Mouse (Mus musculus): Measurements from ENCODE around the gene 1190005I06Rik. TPM values are rescaled to one million over a fixed set of nuclear protein-coding genes. Genes with fewer than 3 reads are reported as not detected.
A peak's percentile ranks its signal among the peaks of the same experiment; 100 is the strongest.

Gene 1190005I06Rik
- polyA plus RNA-seq, 1 experiment = 2.6 TPM

GRCm38 (mm10) chr8:120673298-120673697 is 25.9 kb upstream of the 1190005I06Rik start:
- Histone ChIP-seq H3K36me3 (ENCODE audit: control insufficient read depth, insufficient read depth) (peaks cover 45% of the 10 kb centered on the region), H3K27me3 (ENCODE audit: control insufficient read depth, insufficient read depth, insufficient read length) (no peaks in the 10 kb centered on the region), H3K4me3 (ENCODE audit: insufficient read depth, poor library complexity, severe bottlenecking) (no peak overlapping the region), H3K79me2 (ENCODE audit: control insufficient read depth, insufficient read depth) (peaks cover 45% of the 10 kb centered on the region), H3ac (ENCODE audit: control insufficient read depth, insufficient read length, low read depth) (no peak overlapping the region), H3K79me3 (ENCODE audit: low read depth) (peaks cover 24% of the 10 kb centered on the region)
- TF ChIP-seq MYOD1 (IDR thresholded peaks at IDR 0.05; ENCODE audit: control insufficient read depth, insufficient read length, low read depth) = no peak
- no peak for TF ChIP-seq FOSL1 (IDR thresholded peaks at IDR 0.05; ENCODE audit: insufficient read depth, low read length, poor library complexity, severe bottlenecking)
- no peak for TF ChIP-seq MYOG (IDR thresholded peaks at IDR 0.05; ENCODE audit: control insufficient read depth, extremely low read depth, insufficient read length)
- TF ChIP-seq MAX (IDR thresholded peaks at IDR 0.05) = no peak
- no peak for TF ChIP-seq CEBPB (IDR thresholded peaks at IDR 0.05; ENCODE audit: low read depth)
- no peak for TF ChIP-seq CTCF (IDR thresholded peaks at IDR 0.05; ENCODE audit: control insufficient read depth, insufficient read depth, insufficient read length)
- no peak for TF ChIP-seq USF1 (IDR thresholded peaks at IDR 0.05; ENCODE audit: low read depth)

- TF ChIP-seq USF1 (IDR thresholded peaks at IDR 0.05; ENCODE audit: low read depth) (peak; percentile 68), FOSL1 (IDR thresholded peaks at IDR 0.05; ENCODE audit: insufficient read depth, low read length, poor library complexity, severe bottlenecking) (no peak)
- Histone ChIP-seq H3K79me3 (ENCODE audit: low read depth) (peaks cover 24% of the 10 kb centered on the region), H3ac (ENCODE audit: control insufficient read depth, insufficient read length, low read depth) (no peak overlapping the region), H3K36me3 (ENCODE audit: control insufficient read depth, insufficient read depth) (peaks cover 45% of the 10 kb centered on the region), H3K79me2 (ENCODE audit: control insufficient read depth, insufficient read depth) (peaks cover 48% of the 10 kb centered on the region), H3K4me3 (ENCODE audit: insufficient read depth, poor library complexity, severe bottlenecking) (no peak overlapping the region), H3K27me3 (ENCODE audit: control insufficient read depth, insufficient read depth, insufficient read length) (no peaks in the 10 kb centered on the region)
Measured at GRCm38 (mm10) chr8:120672626-120673229, 25.3 kb upstream of the 1190005I06Rik start.

- TF ChIP-seq USF1 (IDR thresholded peaks at IDR 0.05; ENCODE audit: low read depth) (no peak), MYOG (IDR thresholded peaks at IDR 0.05; ENCODE audit: control insufficient read depth, extremely low read depth, insufficient read length) (no peak), CTCF (IDR thresholded peaks at IDR 0.05; ENCODE audit: control insufficient read depth, insufficient read depth, insufficient read length) (no peak), MYOD1 (IDR thresholded peaks at IDR 0.05; ENCODE audit: control insufficient read depth, insufficient read length, low read depth) (no peak), CEBPB (IDR thresholded peaks at IDR 0.05; ENCODE audit: low read depth) (no peak), MAX (IDR thresholded peaks at IDR 0.05) (no peak), FOSL1 (IDR thresholded peaks at IDR 0.05; ENCODE audit: insufficient read depth, low read length, poor library complexity, severe bottlenecking) (no peak)
- H3K4me3 ChIP-seq (ENCODE audit: insufficient read depth, poor library complexity, severe bottlenecking) = no peak overlapping the region
- peaks cover 58% of the 10 kb centered on the region for H3K79me2 ChIP-seq (ENCODE audit: control insufficient read depth, insufficient read depth)
- H3K27me3 ChIP-seq (ENCODE audit: control insufficient read depth, insufficient read depth, insufficient read length) = no peaks in the 10 kb centered on the region
- H3K79me3 ChIP-seq (ENCODE audit: low read depth) = peaks cover 33% of the 10 kb centered on the region
- no peak overlapping the region for H3ac ChIP-seq (ENCODE audit: control insufficient read depth, insufficient read length, low read depth)
- H3K36me3 ChIP-seq (ENCODE audit: control insufficient read depth, insufficient read depth) = peaks cover 45% of the 10 kb centered on the region
Measured at GRCm38 (mm10) chr8:120671775-120672174, 24.3 kb upstream of the 1190005I06Rik start.

- Histone ChIP-seq H3K36me3 (ENCODE audit: control insufficient read depth, insufficient read depth) (peaks cover 57% of the 10 kb centered on the region), H3K4me3 (ENCODE audit: insufficient read depth, poor library complexity, severe bottlenecking) (peak within 1 kb of the TSS; percentile 89), H3ac (ENCODE audit: control insufficient read depth, insufficient read length, low read depth) (peak within 1 kb of the TSS; percentile 86), H3K27me3 (ENCODE audit: control insufficient read depth, insufficient read depth, insufficient read length) (no peaks in the 10 kb centered on the region), H3K79me2 (ENCODE audit: control insufficient read depth, insufficient read depth) (peaks cover 91% of the 10 kb centered on the region), H3K79me3 (ENCODE audit: low read depth) (peaks cover 65% of the 10 kb centered on the region)
- no peak for TF ChIP-seq FOSL1 (IDR thresholded peaks at IDR 0.05; ENCODE audit: insufficient read depth, low read length, poor library complexity, severe bottlenecking)
- TF ChIP-seq MYOG (IDR thresholded peaks at IDR 0.05; ENCODE audit: control insufficient read depth, extremely low read depth, insufficient read length) = no peak
- TF ChIP-seq CEBPB (IDR thresholded peaks at IDR 0.05; ENCODE audit: low read depth) = no peak
- TF ChIP-seq MAX (IDR thresholded peaks at IDR 0.05) = no peak
- TF ChIP-seq USF1 (IDR thresholded peaks at IDR 0.05; ENCODE audit: low read depth) = no peak
- no peak for TF ChIP-seq MYOD1 (IDR thresholded peaks at IDR 0.05; ENCODE audit: control insufficient read depth, insufficient read length, low read depth)
Measured at GRCm38 (mm10) chr8:120668374-120668905, 21.0 kb upstream of the 1190005I06Rik start, which contains the start of gene Emc8. Gene Emc8 (minus strand): TSS chr8:120668573.

- peaks cover 54% of the 10 kb centered on the region for H3K36me3 ChIP-seq (ENCODE audit: control insufficient read depth, insufficient read depth)
- peaks cover 72% of the 10 kb centered on the region for H3K79me3 ChIP-seq (ENCODE audit: low read depth)
- H3K4me3 ChIP-seq (ENCODE audit: insufficient read depth, poor library complexity, severe bottlenecking) = peak within 1 kb of the TSS; percentile 89
- peak within 1 kb of the TSS; percentile 86 for H3ac ChIP-seq (ENCODE audit: control insufficient read depth, insufficient read length, low read depth)
- no peaks in the 10 kb centered on the region for H3K27me3 ChIP-seq (ENCODE audit: control insufficient read depth, insufficient read depth, insufficient read length)
- TF ChIP-seq MAX (IDR thresholded peaks at IDR 0.05) (peak; percentile 79), CTCF (IDR thresholded peaks at IDR 0.05; ENCODE audit: control insufficient read depth, insufficient read depth, insufficient read length) (peak; percentile 4), CEBPB (IDR thresholded peaks at IDR 0.05; ENCODE audit: low read depth) (no peak)
- H3K79me2 ChIP-seq (ENCODE audit: control insufficient read depth, insufficient read depth) = peaks cover 98% of the 10 kb centered on the region
Measured at GRCm38 (mm10) chr8:120667561-120668373, 20.3 kb upstream of the 1190005I06Rik start, which contains the start of the genes Gm27021 and Cox4i1. Gene Gm27021 (minus strand): TSS chr8:120668079. Gene Cox4i1 (plus strand): TSS chr8:120668222.

Measured in C2C12 (cell line).